Mouse (Mus musculus) liver, embryonic 16.5 days (tissue): ENCODE measurements around the gene Fbxl17. TPM values are rescaled to one million over a fixed set of nuclear protein-coding genes. Genes with fewer than 3 reads are reported as not detected.

ENCODE experiments used
- ATAC-seq: fragments of 200-750 bp; cut with Nextera tagmentation; 2 replicates; pipeline ENCODE4 v1.8.0; 2017; ENCODE audit warnings: low read depth, mild to moderate bottlenecking, moderate number of reproducible peaks, moderate library complexity
- H3K27ac ChIP-seq: fragments of 300-500 bp; sonication (generic); 2 replicates; pipeline ENCODE4 v1.5.1; 2014; ENCODE audit warnings: mild to moderate bottlenecking, low read length
- H3K27me3 ChIP-seq: fragments of 300-500 bp; sonication (generic); 2 replicates; pipeline ENCODE4 v1.6.1; 2014; ENCODE audit warnings: low read depth, low read length, mixed read lengths; ENCODE audit not compliant: control insufficient read depth, insufficient read depth
- H3K36me3 ChIP-seq: fragments of 300-500 bp; sonication (generic); 2 replicates; pipeline ENCODE4 v1.6.1; 2014; ENCODE audit warnings: mild to moderate bottlenecking; ENCODE audit not compliant: control insufficient read depth, insufficient read depth
- H3K4me1 ChIP-seq: fragments of 300-500 bp; sonication (generic); 2 replicates; pipeline ENCODE4 v1.6.1; 2014; ENCODE audit warnings: low read depth, low read length, mixed read lengths; ENCODE audit not compliant: control insufficient read depth
- H3K4me2 ChIP-seq: fragments of 300-500 bp; sonication (generic); 2 replicates; pipeline ENCODE4 v1.6.1; 2014; ENCODE audit warnings: low read depth, low read length, mixed read lengths
- H3K4me3 ChIP-seq: fragments of 300-500 bp; sonication (generic); 2 replicates; pipeline ENCODE4 v1.5.1; 2014; ENCODE audit warnings: low read depth, mild to moderate bottlenecking, low read length
- H3K9ac ChIP-seq: fragments of 300-500 bp; sonication (generic); 2 replicates; pipeline ENCODE4 v1.6.1; 2014; ENCODE audit warnings: low read depth, low read length
- H3K9me3 ChIP-seq: fragments of 300-500 bp; sonication (generic); replicated peaks from 2 replicates; pipeline ENCODE4 v1.6.1; 2016; ENCODE audit warnings: low read length; ENCODE audit not compliant: control insufficient read depth
- WGBS: fragments of 180-500 bp; shearing (Covaris S2); extraction: QIAGEN DNeasy Blood & Tissue Kit; methylation state at CpG from one replicate; pipeline ENCODE4 v1.1.7; 2014; ENCODE audit not compliant: insufficient replicate concordance; 5-methylcytosine and 5-hydroxymethylcytosine counted together
- polyA plus RNA-seq: library from polyadenylated mRNA; unstranded; fragments of >200 nt; fragmentation: Nextera tagmentation; extraction: Ambion mirVana; gene quantifications from 2 replicates; pipeline ENCODE4 v1.2.1, GENCODE M21; 2015

Fbxl17 gene
- polyA plus RNA-seq, 1 experiment from 2014 or later, result 1.3 TPM

- Histone ChIP-seq H3K36me3 (no peaks in the 10 kb centered on the region), H3K4me3 (no peak overlapping the region), H3K27me3 (no peaks in the 10 kb centered on the region), H3K27ac (no peak overlapping the region), H3K9me3 (no peaks in the 10 kb centered on the region), H3K9ac (no peak overlapping the region), H3K4me2 (no peak overlapping the region), H3K4me1 (peaks cover 21% of the 10 kb centered on the region)
- no peak for ATAC-seq
- WGBS, result 81% methylated on average over 3 of the region's 3 CpGs
These were observed 240.7 kb downstream of the Fbxl17 start for GRCm38 (mm10) chr17:63259091-63259490.

- Histone ChIP-seq H3K4me2 (no peak overlapping the region), H3K9ac (no peak overlapping the region), H3K36me3 (no peaks in the 10 kb centered on the region), H3K27ac (no peak overlapping the region; the same call in 1 of the 2 replicates), H3K4me3 (no peak overlapping the region), H3K27me3 (no peaks in the 10 kb centered on the region), H3K4me1 (peaks cover 4% of the 10 kb centered on the region), H3K9me3 (no peaks in the 10 kb centered on the region)
- WGBS, result 50% methylated on average over 7 of the region's 7 CpGs
- ATAC-seq, result peak; percentile 63
These were observed 253.6 kb downstream of the Fbxl17 start for GRCm38 (mm10) chr17:63246144-63246619.

GRCm38 (mm10) chr17:63245472-63245871 is 254.3 kb downstream of the Fbxl17 start:
- ATAC-seq, result no peak
- no peak overlapping the region for H3K4me2 ChIP-seq
- H3K9ac ChIP-seq, result no peak overlapping the region
- H3K27me3 ChIP-seq, result no peaks in the 10 kb centered on the region
- peaks cover 4% of the 10 kb centered on the region for H3K4me1 ChIP-seq
- no peaks in the 10 kb centered on the region for H3K36me3 ChIP-seq
- H3K9me3 ChIP-seq, result no peaks in the 10 kb centered on the region
- 81% methylated on average over 9 of the region's 9 CpGs for WGBS
- no peak overlapping the region for H3K4me3 ChIP-seq
- no peak overlapping the region for H3K27ac ChIP-seq

- no peaks in the 10 kb centered on the region for H3K9me3 ChIP-seq
- H3K4me2 ChIP-seq, result no peak overlapping the region
- 76% methylated on average over 3 of the region's 3 CpGs for whole genome bisulfite sequencing
- ATAC-seq, result no peak
- peaks cover 4% of the 10 kb centered on the region for H3K4me1 ChIP-seq
- H3K9ac ChIP-seq, result no peak overlapping the region
- H3K27ac ChIP-seq, result 0 out of 2 replicates have a peak overlapping the region, but pooled peaks have one; percentile 14
- no peaks in the 10 kb centered on the region for H3K36me3 ChIP-seq
- no peaks in the 10 kb centered on the region for H3K27me3 ChIP-seq
- no peak overlapping the region for H3K4me3 ChIP-seq
These were observed 257.1 kb downstream of the Fbxl17 start for GRCm38 (mm10) chr17:63242761-63243160.

GRCm38 (mm10) chr17:63240731-63241106 is 259.1 kb downstream of the Fbxl17 start:
- Histone ChIP-seq H3K4me3 (no peak overlapping the region), H3K4me1 (no peaks in the 10 kb centered on the region), H3K4me2 (no peak overlapping the region), H3K36me3 (no peaks in the 10 kb centered on the region), H3K27me3 (no peaks in the 10 kb centered on the region), H3K27ac (no peak overlapping the region), H3K9me3 (no peaks in the 10 kb centered on the region), H3K9ac (no peak overlapping the region)
- no peak for ATAC-seq
- 83% methylated on average over 5 of the region's 5 CpGs for WGBS

- Histone ChIP-seq H3K9ac (no peak overlapping the region), H3K27me3 (no peaks in the 10 kb centered on the region), H3K4me3 (no peak overlapping the region), H3K4me1 (no peaks in the 10 kb centered on the region), H3K9me3 (no peaks in the 10 kb centered on the region), H3K4me2 (no peak overlapping the region), H3K27ac (no peak overlapping the region), H3K36me3 (no peaks in the 10 kb centered on the region)
- no peak for ATAC-seq
- 71% methylated on average over 9 of the region's 9 CpGs for WGBS
These were observed 259.6 kb downstream of the Fbxl17 start for GRCm38 (mm10) chr17:63240021-63240730.

- Histone ChIP-seq H3K36me3 (no peaks in the 10 kb centered on the region), H3K27me3 (no peaks in the 10 kb centered on the region), H3K27ac (no peak overlapping the region), H3K4me2 (no peak overlapping the region), H3K4me3 (no peak overlapping the region), H3K9me3 (no peaks in the 10 kb centered on the region), H3K4me1 (no peaks in the 10 kb centered on the region), H3K9ac (no peak overlapping the region)
- no peak for ATAC-seq
These were observed 263.0 kb downstream of the Fbxl17 start for GRCm38 (mm10) chr17:63236846-63237245.

- H3K4me2 ChIP-seq, result no peak overlapping the region
- no peak overlapping the region for H3K27ac ChIP-seq
- H3K36me3 ChIP-seq, result no peaks in the 10 kb centered on the region
- no peak overlapping the region for H3K9ac ChIP-seq
- no peak for ATAC-seq
- no peaks in the 10 kb centered on the region for H3K9me3 ChIP-seq
- H3K27me3 ChIP-seq, result no peaks in the 10 kb centered on the region
- 75% methylated on average over 8 of the region's 8 CpGs for WGBS
- no peak overlapping the region for H3K4me3 ChIP-seq
- no peaks in the 10 kb centered on the region for H3K4me1 ChIP-seq
These were observed 263.6 kb downstream of the Fbxl17 start for GRCm38 (mm10) chr17:63236221-63236620.

GRCm38 (mm10) chr17:63235821-63236220 is 264.0 kb downstream of the Fbxl17 start:
- no peaks in the 10 kb centered on the region for H3K27me3 ChIP-seq
- no peak overlapping the region for H3K4me3 ChIP-seq
- H3K9ac ChIP-seq, result no peak overlapping the region
- no peaks in the 10 kb centered on the region for H3K36me3 ChIP-seq
- no peak overlapping the region for H3K4me2 ChIP-seq
- no peak overlapping the region for H3K27ac ChIP-seq
- no peaks in the 10 kb centered on the region for H3K9me3 ChIP-seq
- 61% methylated on average over 3 of the region's 3 CpGs for WGBS
- no peaks in the 10 kb centered on the region for H3K4me1 ChIP-seq
- ATAC-seq, result no peak
